Mouse (Mus musculus) left cerebral cortex, postnatal 14 days (tissue): ENCODE results near the gene Mpdu1. TPM values are rescaled to one million over a fixed set of nuclear protein-coding genes. Genes with fewer than 3 reads are reported as not detected.

Experiments used
- DNase-seq, 2 experiments: peaks; one replicate each; pipeline ENCODE4 v3.0.0; 2021 to 2022; ENCODE audit warnings: low spot score in 2 of 2, mixed read lengths in 1 of 2
- intact Hi-C: fragments of 180-260 bp; cut with DNase I; formaldehyde crosslinking; loops from one replicate; pipeline ENCODE4 v1.15.1; 2025
- total RNA-seq, 2 experiments: library from RNA; stranded (reverse); gene quantifications; 2 replicates each; pipeline ENCODE4 v1.2.3; 2021

The Mpdu1 gene
- total RNA-seq, 2 experiments from 2014 or later = 77.6 to 83.7 TPM

DNA sequence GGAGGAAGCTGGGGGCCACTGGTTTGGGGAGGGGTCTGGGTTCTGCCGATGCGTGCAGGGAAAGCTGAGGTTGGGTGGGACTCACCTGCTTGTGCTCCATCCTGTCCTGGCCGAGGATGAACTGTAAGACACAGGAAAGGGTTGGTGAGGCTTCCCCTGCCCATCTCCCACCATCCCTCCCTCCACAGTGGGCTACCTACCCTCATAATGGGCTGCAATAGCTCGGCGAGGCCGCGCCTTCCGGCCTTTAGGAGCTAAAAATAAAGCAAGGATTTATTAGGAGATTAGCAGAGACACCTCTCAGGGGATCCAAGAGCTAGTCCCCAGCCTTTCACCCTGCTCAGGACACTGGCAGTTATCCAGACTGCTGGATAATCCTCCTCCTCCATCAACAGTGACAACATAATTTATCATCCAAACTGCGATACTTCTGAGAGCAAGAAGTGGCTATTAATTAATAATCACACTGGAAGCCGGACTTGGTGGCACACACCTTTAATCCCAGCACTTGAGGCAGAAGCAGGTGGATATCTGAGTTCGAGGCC lies 31.1 kb upstream of the Mpdu1 start:
- intact Hi-C loops = no loop called here
- no peak for DNase-seq

DNA sequence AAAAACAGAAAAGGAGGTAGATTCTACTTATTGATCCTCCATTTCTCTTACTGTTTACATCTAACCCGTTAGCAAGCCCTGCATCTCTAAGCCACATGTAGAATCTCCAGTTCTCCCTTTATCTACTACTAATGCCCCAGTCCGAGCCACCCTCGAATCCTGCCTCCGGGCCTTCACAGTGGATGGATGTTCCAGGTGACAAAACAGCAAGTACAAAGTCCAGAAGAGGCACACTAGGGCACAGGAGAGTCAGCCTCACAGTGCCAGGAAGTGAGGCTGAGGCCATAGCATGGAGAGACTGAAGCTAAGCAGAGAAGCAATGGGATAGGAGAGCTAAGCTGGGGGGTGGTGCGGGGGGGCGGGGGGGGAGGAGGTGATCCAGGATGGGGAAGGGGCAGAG lies 30.4 kb upstream of the Mpdu1 start:
- no peak for DNase-seq
- intact Hi-C loops = no loop called here

DNA sequence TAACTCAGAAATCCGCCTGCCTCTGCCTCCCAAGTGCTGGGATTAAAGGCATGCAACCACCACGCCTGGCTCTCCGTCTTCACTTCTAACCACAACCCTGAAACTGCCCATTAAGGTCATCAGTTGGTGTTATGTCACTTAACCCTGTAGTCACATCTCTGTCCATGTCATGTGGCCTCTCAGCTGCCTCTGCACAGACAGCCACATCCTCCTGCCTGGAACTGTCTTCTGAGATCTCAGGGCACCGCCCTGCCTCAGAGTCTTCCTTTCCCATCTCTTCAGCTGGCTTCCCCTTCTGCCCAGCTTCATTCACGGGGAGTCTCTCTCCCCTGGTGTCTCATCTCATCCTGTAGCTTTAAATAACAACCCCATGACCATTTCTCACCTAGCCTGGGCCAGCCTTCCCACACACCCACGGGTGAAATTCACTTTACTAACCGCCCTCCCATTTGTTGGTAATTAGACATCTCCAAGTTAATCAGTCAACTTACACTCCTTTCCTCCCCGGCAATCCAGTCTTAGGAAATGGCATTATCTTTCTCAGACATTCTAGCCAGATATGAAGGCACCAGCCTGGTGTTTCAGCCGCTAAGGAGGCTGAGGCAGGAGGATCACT lies 29.9 kb upstream of the Mpdu1 start:
- intact Hi-C loops = no loop called here
- DNase-seq = no peak

DNA sequence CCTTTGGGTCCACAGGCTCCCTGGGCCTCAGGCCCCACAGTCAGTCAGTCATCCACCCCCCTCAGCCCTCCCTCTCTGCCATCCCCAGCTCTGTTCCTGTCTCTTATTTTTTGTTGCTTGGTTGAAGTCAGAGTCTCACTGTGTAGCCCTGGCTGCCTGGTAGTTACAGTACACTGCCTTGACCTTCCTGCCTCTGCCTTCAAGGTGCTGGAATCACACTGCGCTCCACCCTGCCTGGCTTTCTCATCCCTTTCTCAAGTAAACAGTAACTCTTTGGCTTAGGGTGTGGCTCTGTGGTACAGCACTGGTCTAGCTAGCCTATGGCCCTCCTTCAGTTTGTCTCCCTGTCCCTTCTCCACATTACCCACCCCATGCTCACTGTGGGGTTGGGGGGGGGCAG lies 27.4 kb upstream of the Mpdu1 start:
- intact Hi-C loops = loop anchor here (10.0 kb wide), 1 partner anchor 185 kb away; the partner anchor contains the start of gene Tmem95
- no peak for DNase-seq

DNA sequence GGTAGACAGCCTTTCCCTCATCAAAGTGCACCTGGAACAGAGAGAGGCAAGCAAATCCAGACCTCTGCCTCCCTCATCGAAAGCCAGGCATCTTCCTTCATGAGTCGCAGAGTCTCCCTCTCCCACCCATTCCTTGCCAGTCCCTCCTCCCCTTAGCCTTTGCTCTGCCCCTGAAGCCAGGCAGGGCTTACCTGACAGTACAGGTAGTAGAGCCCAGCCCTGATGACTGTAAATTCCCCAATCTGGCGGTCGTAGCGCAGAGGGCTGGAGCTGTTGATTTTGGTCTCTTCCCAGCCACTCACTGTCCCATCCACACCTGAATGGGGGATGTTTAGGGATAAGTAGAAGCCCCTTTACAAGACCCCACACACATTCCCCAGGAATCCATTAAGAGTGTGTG lies 24.6 kb upstream of the Mpdu1 start:
- DNase-seq = no peak
- intact Hi-C loops = loop anchor here (10.0 kb wide), 1 partner anchor 188 kb away; the partner anchor contains the start of gene Tmem95

DNA sequence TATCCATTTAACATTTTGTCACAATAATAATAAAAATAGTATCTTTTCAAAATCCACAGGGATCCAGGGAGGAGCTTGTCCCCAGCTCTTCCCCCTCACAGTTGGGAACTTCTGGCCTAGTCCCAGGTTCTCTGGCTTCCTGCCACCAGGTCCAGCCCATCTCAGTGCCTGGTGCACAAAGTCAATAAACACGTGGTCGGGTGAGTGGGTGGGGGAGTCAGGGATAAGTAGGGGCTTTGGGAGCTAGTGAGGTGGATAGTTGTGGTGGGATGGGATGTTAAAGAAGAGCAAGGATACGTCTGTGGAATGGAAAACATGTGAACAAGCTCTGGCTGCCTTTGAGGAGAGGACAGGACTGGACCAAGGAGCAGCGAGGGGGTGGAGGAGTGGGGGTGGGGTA lies 23.9 kb upstream of the Mpdu1 start:
- peak in 1 of 2 experiments; percentile 49 for DNase-seq
- intact Hi-C loops = loop anchor here (10.0 kb wide), 1 partner anchor 188 kb away; the partner anchor contains the start of gene Tmem95

DNA sequence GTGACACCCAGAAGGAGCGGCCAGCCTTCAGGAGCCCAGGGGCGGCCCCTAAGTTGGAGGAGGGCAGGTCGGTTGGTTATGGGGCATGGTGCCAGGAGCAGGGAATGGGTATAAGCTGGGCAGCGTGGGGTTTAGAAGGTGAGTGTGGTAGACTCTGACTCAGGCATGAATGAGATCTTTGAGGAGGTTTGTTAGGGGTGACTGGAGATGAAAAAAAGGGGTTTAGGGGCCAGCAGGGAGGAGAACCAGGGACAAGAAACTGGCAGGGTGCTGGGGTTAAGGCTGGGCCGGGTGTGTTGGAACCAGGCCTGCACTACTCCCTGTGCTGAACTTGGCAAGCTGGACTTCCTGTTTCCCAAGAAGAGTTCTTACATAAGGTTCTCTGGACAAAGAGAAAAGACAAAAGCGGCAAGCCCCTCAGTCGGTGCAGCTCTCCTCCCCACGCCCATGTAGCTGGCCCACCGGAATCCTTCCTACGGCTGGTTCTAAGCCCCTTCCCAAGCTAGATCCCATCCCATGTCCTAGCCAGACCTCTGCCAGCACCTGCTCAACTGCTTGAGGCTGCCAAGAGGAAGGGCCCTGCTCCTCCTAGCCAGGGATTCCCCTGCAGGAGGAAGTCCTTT lies 23.2 kb upstream of the Mpdu1 start, which contains the start of gene Tnfsf13:
Gene Tnfsf13 (minus strand): TSS at position 259 of the 623 bp plus-strand sequence.
- peak in 1 of 2 experiments; percentile 41 for DNase-seq
- intact Hi-C loops = loop anchor here (10.0 kb wide), 1 partner anchor 189 kb away; the partner anchor contains the start of gene Tmem95

DNA sequence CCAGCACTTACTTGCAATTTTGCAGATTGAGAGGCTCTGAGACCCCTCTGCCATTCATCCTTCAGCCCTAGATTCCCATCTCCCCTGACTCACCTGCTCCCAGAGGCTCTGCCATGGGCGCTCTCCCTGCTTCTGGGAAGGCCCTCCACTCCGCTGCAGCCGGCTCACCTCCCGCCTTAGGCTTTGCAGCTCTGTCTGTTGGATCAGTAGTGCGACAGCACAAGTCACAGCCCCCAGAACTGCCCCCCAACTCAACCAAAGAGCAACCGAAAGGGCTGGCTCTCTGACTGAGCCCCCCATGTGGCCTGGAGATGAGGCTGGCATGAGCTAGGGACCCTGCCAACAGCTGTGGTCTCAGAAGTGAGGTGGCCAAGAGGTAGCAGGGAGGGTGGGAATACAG lies 22.5 kb upstream of the Mpdu1 start:
- intact Hi-C loops = loop anchor here (10.0 kb wide), 1 partner anchor 190 kb away; the partner anchor contains the start of gene Tmem95
- DNase-seq = no peak

DNA sequence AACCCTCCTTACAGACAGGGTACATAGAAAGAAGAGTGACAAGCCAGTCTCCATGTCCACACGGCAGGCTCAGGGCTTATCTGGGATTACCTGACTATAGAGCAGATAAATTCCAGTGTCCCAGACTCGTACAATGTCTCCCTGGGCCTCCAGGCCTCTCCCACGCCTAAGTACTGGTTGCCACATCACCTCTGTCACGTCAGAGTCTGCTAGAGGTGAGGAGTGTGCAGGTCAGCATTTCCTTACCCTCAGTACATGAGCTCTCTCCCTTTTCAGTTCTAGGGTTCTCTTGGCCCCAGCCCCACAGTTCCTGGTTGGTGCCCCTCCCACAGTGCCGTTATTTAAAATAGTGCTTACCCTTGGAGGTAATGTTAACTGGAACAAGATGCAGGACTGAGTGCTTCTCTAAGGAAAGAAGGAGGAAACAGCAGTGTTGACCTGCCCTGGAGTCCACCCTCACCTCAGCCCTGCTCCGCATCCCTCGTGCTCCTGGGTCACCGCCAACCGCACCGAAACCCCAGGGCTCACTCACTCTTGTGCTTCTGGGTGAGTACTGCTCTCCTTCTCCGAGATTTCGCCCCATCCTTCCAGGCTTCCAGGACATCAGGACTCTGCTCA lies 21.8 kb upstream of the Mpdu1 start:
- no peak for DNase-seq
- intact Hi-C loops = loop anchor here (10.0 kb wide), 1 partner anchor 191 kb away; the partner anchor contains the start of gene Tmem95

DNA sequence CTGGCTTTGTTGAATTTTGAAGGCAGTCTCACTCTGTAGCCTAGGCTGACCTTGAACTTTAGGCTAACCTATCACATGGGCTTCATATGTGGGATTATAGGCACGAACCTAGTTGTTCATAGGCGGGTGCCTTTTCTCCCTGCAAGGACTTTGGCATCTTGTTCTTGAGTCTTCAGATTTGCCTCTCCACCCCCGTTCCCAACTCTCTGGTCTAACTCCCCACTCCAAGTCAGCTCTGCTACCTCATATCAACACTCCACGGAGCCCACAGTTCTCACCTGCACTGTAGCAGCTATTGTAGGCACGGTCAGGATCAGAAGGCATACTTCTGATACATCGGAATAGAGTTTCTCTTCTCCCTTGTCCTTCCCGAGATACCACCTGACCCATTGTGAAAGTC lies 21.1 kb upstream of the Mpdu1 start:
- DNase-seq = no peak
- intact Hi-C loops = loop anchor here (2.0 to 10.0 kb wide), 2 partner anchors 75 to 191 kb away; partner anchors contain the start of genes Polr2a and Tmem95

DNA sequence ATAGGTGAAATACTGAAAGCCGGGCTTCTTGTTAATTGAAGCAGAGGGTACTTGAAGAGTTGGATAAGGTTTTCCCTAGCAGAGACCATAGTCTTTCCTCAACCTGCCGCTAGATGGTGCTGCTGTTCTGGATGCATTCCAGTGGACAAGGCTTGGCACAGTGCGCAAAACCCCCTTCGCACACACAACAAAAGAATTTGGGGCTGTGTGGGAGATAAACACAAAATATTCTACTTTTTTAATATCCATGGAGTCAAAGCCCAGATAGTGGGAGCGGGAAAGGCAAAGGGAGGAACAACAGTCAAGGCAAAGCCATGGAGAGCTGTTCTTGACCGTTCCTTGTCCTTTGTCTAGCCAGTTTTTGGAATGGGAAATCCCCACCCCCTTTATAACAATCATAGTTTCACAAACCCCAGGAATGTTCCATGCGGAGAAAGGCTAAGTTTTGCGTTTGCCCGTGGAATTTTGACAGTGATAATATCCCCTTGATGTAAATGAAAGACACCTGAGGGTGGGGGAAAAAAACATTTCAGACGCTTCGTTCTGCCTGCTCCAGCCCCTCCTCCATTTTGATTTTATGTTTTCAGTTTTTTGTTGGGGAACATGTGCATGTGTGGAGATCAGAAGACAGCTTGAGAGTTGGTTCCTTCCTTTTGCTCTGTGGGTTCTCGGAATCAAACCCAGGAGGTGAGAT lies 20.5 kb upstream of the Mpdu1 start:
- intact Hi-C loops = loop anchor here (2.0 to 10.0 kb wide), 2 partner anchors 76 to 192 kb away; partner anchors contain the start of genes Polr2a and Tmem95

DNA sequence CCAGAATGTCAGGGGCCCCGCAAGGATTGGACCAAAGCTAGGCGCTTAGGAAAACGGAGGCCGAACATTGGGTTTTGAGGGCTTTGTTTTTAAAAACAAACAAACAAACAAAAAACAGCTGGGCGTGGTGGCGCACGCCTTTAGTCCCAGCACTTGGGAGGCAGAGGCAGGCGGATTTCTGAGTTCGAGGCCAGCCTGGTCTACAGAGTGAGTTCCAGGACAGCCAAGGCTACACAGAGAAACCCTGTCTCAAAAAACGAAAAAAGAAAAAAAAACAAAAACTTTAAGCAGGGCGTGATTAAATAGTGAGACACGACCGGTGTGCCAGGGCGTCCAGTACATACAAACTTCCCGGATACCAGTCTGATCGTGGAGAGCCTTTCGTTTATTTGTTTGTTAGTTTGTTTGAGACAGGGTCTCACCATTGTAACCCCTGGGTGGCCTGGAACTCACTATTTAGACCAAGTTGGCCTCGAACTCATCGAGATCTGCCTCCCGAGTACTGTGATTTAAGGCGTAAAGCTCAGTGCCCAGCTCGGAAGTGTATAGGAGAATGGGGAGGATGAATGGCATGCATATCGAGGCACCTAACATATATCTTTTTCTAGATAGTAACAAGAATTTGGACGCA lies 19.9 kb upstream of the Mpdu1 start:
- intact Hi-C loops = loop anchor here (2.0 to 10.0 kb wide), 2 partner anchors 76 to 192 kb away; partner anchors contain the start of genes Polr2a and Tmem95
- DNase-seq = no peak

More for the DNA sequence above, 20.5 kb upstream of the Mpdu1 start:
- DNase-seq = peak; percentile 91 to 94

DNA sequence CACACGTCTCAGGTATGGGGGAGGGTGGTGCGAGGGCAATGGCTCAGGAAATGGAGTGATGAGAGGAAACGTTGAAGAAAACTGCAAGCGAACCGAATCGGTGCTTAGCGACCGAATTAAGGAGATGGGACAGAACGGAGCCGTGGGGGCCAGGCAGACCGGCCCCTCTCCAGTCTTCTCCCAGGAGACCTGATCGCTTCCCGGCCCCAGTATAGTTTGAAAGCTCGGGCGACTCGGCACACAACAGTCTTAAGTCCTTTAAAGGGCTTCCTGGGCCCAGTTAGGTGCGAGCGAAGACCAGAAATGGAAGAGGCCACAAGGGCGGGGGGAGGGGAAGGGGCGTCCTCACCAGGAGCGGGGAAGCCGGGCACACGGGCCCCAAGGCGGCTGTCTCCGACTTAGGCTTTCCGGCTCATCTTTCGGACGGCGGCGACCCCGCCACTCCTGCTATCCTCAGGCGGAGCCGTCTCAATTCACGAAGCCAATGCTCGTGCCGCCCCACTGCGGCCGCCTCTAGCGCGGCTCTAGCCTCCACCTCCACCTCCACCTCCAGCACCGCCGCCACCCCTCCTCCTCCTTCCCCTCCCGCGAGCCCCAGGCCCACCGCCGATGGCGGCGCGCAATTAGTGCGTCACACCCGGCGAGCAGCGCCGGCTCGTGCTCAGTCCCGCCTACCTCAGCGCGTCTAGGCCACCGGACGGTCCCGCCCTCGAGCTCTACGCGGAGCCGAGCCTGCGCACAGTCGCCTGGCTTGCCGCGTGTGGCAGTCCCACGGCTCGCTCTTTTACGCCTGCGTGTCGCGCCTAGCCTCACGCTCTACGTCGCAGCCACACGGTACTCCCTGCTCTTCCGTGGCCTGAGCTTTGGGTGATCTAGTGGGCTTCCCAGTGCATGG lies 19.1 kb upstream of the Mpdu1 start, which contains the start of gene Senp3:
Gene Senp3 (minus strand): TSS at position 771 of the 895 bp plus-strand sequence.
- peak; percentile 98 for DNase-seq
- intact Hi-C loops = loop anchor here (2.0 to 10.0 kb wide), 2 partner anchors 77 to 193 kb away; partner anchors contain the start of genes Polr2a and Tmem95

DNA sequence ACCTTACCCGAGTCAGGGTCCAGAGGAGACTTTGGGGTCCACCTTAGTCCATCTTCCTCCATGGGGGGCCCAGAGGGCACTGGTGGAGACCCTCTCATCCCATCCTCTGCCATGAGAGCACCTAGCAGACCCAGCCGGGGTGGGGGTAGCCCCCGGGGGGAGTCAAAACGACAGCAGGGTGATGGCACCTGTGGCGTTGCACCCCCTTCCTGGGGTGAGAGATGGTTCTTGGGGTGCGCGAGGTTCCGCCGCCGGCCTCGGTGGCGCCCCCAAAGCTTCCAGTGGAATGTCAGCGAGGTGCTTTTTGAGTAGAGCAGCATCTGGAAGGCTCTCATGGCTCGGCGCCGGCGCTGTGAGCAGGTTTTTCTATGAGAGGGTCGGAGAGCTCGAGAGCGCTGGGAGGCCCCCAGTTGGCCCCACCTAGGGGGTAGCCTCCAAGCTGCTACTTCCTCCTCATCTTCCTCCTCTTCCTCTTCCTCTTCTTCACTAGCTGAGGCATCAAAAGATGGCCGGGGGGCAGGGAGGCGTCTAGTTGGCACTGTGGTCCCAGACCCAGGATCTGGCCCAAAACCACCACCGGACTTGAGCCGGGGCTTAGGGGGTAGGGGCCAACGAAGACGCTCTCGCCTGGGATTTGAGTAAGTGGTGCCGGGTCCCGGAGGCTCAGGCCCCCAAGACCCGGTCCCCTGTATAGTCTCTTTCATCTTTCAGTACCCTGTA lies 17.9 kb upstream of the Mpdu1 start:
- intact Hi-C loops = loop anchor here (10.0 kb wide), 1 partner anchor 195 kb away; the partner anchor contains the start of gene Tmem95
- no peak for DNase-seq

DNA sequence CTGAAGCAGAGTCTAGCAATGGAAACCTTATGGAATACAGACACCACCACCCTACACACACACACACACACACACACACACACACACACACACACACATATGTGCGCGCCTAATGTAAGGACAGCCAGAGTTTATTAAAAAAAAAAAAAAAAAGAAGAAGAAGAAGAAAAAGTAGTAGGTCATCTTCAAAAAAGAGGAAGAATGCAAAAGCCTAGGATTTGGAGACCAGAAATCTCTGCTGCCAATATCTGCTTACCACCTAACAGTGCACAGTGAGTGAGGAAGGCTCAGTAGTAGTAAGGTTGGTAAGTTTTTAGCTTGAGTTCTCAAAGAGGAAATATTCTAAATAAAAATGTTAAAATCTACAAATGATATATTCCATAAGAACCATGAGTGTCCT lies 16.7 kb upstream of the Mpdu1 start:
- intact Hi-C loops = no loop called here
- DNase-seq = no peak

DNA sequence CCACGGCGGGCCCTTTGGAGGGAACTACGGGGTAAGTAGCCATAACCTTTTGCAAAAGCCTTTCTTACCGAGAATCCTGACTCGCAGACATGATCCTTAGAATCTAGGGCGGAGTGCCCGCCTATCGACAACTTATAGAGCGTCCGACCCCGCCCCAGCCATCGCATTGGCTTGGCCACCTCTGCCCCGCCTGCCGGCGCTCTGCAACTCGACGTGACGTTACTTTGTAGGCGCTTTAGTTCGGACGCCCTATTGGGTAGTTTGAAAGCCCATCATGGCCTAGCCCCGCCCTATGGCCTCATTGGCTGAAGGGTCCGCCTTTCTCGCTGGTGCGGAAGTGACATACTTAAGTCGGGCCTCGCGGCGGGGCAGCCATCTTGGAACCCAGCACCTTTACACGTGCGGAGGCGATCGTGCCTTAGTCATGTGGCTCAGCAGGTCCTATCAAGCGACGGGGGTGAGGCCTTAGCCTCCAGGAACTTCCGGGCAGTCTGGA lies 9.8 kb upstream of the Mpdu1 start, which contains the start of gene Eif4a1:
Gene Eif4a1 (minus strand): TSS at position 213 of the 496 bp plus-strand sequence.
- intact Hi-C loops = loop anchor here (5.0 kb wide), 1 partner anchor 240 kb away; the partner anchor contains the start of gene Gps2
- DNase-seq = peak; percentile 100
